Mouse (Mus musculus) cortical plate, adult 2 months (tissue): ENCODE results near the gene Osr1. TPM values are rescaled to one million over a fixed set of nuclear protein-coding genes. Genes with fewer than 3 reads are reported as not detected.

Experiments used
- H3K27ac ChIP-seq: fragments of 200-500 bp; 2 replicates; pipeline ENCODE4 v1.5.1; 2012; ENCODE audit warnings: low read length, control low read depth, inconsistent platforms; ENCODE audit not compliant: insufficient read depth
- H3K4me1 ChIP-seq: fragments of 200-500 bp; 2 replicates; pipeline ENCODE4 v1.6.1; 2011; ENCODE audit warnings: low read length; ENCODE audit not compliant: control insufficient read depth, insufficient read depth
- H3K4me3 ChIP-seq: fragments of 200-500 bp; 2 replicates; pipeline ENCODE4 v1.5.1; 2011; ENCODE audit warnings: mild to moderate bottlenecking, low read length, control low read depth; ENCODE audit not compliant: insufficient read depth
- CTCF ChIP-seq: fragments of 200-500 bp; IDR thresholded peaks from 2 replicates; pipeline ENCODE4 v1.5.1; 2011; ENCODE audit warnings: mild to moderate bottlenecking, control low read depth, low read length; ENCODE audit not compliant: insufficient read depth; ENCODE audit errors: extremely low read depth
- POLR2A ChIP-seq: fragments of 200-500 bp; IDR thresholded peaks from 2 replicates; pipeline ENCODE4 v1.6.1; 2011; ENCODE audit warnings: mild to moderate bottlenecking, low read length, control low read depth; ENCODE audit not compliant: insufficient read depth; ENCODE audit errors: extremely low read depth
- polyA plus RNA-seq: library from polyadenylated mRNA; depleted of rRNA; stranded (reverse); fragments of >200 nt; gene quantifications from 2 replicates; pipeline ENCODE4 v1.2.3, GENCODE M21; 2012

Gene Osr1
- polyA plus RNA-seq, 1 experiment, result 3.9 TPM

DNA sequence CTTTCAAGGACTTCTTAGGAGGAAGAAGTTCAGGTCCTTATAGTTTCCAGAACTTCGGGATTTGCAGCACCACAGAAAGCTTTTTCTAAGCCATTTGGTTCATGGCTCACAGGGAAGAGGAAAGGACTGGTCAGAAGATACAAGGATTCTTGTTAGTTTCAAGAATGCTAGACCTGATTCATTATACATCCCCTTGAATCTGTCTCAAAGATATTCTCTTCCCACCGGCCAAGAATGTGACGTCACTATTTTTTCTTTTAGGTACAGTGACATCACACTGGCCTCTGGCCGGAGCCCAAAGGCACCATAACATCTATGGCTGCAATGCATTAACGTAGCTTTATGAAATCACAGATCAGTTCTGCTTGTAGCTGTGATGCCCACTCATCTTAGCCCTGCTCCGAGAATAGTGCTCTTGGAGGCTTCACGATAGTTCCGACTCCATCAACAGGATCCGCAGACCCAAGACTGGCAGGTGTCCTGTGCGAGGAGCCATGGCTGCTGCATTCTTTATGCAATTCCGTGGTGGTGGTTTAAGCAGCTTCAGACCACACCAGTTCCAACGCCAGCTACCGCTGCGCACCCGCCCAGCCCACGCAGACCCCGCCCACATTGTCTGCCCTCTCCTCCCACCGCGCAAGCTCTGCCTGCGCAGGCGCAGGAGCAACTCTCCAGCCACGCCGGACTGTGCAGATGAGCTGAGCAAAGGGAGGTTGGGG lies 14.6 kb downstream of the Osr1 start:
- TF ChIP-seq POLR2A, result 0 out of 2 replicates have a peak, but pooled peaks have one; percentile 20
- TF ChIP-seq CTCF, result no peak
- Histone ChIP-seq H3K27ac (no peak overlapping the region), H3K4me3 (peak overlapping the region; percentile 39), H3K4me1 (no peaks in the 10 kb centered on the region)

- peak overlapping the region; percentile 39 for H3K4me3 ChIP-seq
- H3K27ac ChIP-seq, result no peak overlapping the region
- TF ChIP-seq CTCF (no peak), POLR2A (no peak)
- H3K4me1 ChIP-seq, result no peaks in the 10 kb centered on the region
These were observed 15.2 kb downstream of the Osr1 start for GRCm38 (mm10) chr12:9585085-9585453.

GRCm38 (mm10) chr12:9587732-9588131 lies 17.8 kb downstream of the Osr1 start:
- no peak overlapping the region for H3K27ac ChIP-seq
- H3K4me3 ChIP-seq, result no peak overlapping the region
- TF ChIP-seq CTCF, result no peak
- TF ChIP-seq POLR2A, result no peak
- no peaks in the 10 kb centered on the region for H3K4me1 ChIP-seq

- Histone ChIP-seq H3K4me3 (no peak overlapping the region), H3K4me1 (no peaks in the 10 kb centered on the region)
- TF ChIP-seq POLR2A (no peak), CTCF (no peak)
These were observed 19.7 kb downstream of the Osr1 start for GRCm38 (mm10) chr12:9589561-9590134.

DNA sequence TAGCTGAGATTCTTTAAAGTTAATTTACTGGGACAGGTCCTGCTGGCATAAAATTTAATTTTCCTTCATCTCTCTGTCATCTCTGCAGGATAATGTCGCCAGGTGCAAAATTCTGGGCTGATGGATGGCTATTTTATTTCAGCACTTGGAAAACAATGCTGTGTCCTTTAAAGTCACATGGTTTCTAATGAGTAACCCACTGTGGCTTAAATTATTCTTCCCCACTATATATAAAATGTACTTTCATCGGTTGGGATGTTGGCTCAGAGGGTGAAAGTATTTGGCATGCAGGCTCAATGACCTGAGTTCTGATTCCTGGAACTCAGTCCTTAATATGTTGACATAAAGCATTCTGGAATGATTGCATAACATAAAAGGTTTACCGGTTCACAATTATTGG lies 21.2 kb downstream of the Osr1 start:
- TF ChIP-seq POLR2A, result no peak
- no peak for TF ChIP-seq CTCF
- Histone ChIP-seq H3K4me1 (no peaks in the 10 kb centered on the region), H3K27ac (no peak overlapping the region), H3K4me3 (no peak overlapping the region)

More at GRCm38 (mm10) chr12:9589561-9590134, 19.7 kb downstream of the Osr1 start:
- H3K27ac ChIP-seq, result no peak overlapping the region

DNA sequence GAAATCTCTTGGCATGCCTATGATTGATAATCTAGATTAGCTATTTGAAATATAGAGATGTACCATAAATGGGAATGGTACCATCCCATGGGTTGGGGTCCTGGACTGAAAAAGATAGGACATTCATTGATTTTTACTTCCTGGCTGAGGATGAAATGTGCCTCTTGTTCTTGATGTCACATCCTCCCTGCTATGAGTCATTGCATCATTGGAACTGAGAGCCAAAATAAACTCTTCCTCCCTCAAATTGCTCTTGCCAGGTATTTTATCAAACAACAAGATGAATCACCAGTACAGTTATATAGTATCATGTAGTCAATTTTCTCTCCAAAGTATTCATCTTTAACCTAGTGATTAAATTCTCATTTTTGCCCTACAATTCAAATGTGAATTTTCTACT lies 28.3 kb downstream of the Osr1 start:
- H3K4me1 ChIP-seq, result no peaks in the 10 kb centered on the region
- TF ChIP-seq CTCF (no peak), POLR2A (no peak)
- no peak overlapping the region for H3K27ac ChIP-seq
- no peak overlapping the region for H3K4me3 ChIP-seq
